Mouse (Mus musculus): ENCODE measurements around the gene Methig1.
A peak's percentile ranks its signal among the peaks of the same experiment; 100 is the strongest.
"Not testable (repeated sequence)": the region's sequence is repeated elsewhere in the genome, so short reads cannot be mapped to it uniquely, and the experiment has no call there.

Gene Methig1

DNA sequence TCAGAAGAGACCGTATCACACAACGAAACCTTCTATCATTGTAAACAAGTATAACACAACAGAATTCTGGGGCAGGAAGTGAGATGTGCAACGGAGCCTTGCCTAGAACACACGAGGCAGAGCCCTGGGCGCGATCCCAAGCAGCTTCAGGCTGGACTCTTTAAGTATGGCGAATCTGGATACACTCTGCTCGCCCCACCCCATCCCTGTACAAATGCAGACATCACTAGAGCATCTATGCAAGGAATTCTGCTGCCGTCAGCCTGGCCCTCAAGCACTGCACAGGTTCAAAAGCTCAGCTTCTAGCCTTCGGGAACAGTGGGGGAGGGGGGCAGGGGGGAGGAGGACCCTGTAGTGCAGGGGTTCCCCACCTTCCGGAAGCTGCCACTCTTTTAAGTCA lies 40.1 kb downstream of the Methig1 start:
- DNase-seq (ENCODE audit: low spot score in 2 of 2), result no peak

DNA sequence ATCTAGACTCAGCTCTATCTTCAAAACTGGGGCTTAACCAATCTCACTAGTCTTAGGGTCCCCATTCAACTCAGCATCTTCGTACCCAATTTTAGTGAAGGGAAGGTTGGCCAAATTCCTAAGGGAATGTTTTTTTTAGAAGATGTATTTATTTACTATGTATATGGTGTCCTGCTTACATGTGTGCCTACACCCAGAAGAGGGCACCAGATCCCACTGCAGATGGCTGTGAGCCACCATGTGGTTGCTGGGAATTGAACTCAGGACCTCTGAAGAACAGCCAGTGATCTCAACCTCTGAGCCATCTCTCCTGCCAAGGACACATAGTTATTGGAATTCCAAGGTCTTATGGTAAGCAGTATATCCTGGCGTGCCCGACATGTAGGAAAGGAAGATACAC lies 42.6 kb downstream of the Methig1 start:
- no peak for DNase-seq (ENCODE audit: low spot score in 2 of 2)

DNA sequence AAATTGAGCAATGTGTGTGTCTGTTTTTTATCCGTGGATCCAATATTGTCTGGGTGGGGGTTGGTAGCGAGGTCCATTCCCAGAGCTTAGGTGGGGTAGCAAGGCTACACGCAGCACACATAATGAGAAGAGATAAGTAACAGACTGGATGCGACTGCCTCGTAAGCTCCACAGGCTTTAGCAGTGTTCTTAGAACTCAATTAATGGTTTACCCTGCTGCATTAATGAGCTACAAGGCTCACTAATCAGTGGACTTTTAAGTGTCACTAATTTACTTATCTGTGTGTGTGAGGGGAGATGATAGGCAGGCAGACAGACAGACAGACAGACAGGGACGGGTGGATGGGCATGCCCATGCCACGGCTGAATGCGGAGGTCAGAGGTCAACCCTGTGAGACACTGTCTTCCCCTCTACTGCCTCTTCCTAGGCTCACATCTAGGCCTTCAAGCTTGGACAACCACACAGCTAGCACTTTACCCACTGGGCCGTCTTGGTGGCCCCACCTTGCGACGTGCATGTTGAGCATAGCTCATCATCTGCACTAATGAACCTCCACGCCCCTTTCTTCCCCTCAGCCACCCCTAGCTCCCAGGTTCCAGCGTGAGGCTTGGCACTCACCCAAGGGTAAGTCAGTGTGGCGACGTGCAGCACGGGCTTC lies 47.8 kb downstream of the Methig1 start:
- no peak for DNase-seq (ENCODE audit: low spot score in 2 of 2)

DNA sequence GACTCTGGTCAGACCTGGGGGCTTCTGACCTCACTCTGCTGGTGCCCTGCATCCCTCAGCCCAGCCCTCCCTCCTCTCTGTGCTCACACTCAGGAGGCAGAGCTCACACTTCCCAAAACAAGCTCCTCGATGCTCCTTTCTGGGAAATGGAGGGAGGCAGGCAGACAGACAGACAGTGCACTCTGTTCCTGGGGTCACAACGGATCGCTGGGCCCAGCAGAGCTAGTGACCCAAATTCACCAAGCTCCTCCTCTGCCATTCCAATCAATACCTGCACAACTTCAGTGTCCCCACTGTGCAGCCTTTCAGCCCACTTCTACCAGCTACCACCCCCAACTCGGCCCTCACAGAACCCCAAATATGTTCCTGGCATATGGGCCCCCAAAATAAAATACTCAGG lies 48.9 kb downstream of the Methig1 start:
- no peak for DNase-seq (ENCODE audit: low spot score in 2 of 2)

DNA sequence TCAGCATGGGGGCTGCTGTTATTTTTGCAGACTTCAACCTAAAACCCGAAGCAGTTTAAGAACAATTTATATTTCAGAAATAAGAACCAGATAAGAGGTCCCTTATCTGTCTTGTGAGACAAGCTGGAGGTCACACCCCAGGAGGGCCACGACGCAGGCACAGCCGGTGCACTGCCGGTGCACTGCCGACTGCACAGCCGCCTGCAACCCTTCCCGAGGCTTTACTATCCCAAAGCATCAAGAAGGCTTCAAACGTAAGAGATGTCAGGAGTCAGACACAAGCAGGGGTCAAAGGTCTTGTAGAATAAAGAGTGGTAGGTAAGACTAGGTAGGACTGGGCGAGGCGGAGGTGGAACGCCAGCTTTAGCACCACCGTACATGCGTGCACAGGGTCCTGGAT lies 49.4 kb downstream of the Methig1 start:
- DNase-seq (ENCODE audit: low spot score in 2 of 2), result no peak

DNA sequence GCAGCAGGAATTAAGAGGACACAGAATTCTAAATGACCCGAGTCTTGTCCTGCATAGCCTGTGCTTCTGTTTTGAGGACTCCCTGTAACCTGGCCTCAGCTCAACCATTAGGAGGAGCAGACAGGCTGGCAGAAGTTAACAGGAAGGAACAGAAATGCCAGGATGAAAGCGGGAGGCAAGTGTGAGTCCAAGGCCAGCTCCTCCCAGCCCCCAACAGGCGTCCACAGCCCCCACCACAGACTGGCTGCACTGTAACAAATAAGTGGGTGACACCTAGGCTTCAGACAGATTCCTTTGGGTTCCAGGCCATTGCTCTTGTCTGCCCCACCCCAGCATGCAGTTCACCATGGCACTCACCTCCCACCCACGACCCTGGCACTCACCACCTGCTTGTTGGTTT lies 49.8 kb downstream of the Methig1 start:
- no peak for DNase-seq (ENCODE audit: low spot score in 2 of 2)

DNA sequence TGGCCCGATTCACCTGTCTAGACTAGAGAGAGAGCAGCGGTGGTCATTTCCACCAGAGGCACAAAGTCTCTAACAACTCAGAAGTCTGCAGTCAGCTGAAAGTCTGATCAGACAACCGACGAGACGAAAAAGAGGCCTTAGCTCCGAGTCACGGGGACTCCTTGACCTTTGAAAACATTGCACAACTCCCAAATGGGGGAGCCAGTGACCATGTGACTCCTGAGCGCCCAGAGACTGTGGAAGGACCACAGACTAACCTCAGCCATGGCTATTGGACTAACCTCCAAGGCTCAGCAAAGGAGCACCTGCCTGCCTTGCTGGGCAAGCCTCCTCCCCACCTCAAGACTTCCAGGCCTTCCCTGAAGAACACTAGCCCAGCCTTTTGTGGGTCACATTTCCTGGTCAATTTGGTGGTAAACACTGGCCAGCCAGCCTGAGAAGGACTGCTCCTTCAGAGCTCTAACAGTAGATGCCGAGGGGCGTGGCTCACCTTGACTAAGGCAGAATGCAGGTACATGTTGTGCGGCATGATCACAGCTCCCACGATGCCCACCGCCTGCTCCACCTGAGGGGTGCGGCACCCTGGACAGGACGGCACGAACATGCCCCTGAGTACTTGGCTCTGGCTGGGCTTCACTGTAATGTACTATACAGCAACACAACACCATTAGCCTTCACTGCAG lies 50.5 kb downstream of the Methig1 start:
- no peak for DNase-seq (ENCODE audit: low spot score in 2 of 2)

DNA sequence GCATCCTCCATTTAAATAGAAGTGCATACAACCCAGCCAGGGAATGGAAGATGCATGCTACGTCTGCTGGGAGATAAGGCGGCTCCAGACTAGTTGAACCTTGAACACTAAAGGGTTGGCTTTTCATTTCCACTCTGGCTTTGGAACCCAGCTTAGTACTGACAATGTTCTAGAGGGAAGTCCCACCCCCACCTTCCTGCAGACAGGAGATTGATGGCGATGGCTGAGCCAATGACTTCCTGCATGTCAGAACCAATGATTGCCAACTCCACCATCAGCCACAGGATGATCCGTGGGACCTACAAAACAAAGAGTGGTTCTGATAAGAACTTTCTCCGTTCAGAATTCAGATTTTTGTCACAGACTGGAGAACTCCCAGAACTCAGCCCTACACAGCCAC lies 53.1 kb downstream of the Methig1 start:
- DNase-seq (ENCODE audit: low spot score in 2 of 2), result no peak

DNA sequence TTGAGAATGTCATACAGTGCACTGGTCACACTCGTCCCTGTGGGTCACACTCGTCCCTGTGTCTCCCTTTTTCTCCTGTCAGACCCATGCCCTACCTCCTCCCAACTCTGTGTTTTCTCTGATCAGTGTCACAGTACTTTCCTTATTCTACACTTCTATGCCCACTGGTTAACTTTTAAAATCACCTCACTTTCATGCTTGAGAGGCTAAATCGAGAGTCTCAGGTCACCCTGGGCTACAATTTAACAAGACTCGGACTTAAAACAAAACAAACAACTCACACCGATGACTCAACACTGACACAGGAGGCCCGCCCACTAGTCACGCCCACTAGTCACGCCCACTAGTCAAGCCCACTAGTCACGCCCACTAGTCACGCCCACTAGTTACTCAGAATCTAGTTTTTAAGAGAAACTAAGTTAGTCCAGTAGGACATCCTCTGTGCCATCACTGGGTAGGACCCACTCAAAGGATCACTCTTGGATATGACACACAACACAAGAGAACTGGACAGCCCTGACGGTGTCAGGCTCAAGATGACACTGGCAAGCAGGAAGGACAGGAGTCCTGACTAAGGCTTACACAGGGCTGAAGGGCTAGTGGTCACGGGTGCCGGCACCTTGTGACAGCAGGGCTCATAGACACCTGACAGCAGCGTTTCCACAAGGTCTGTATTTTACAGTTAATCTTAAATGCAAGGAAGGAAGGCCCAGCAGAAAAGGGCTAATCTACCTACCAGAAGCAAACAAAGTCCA lies 58.1 kb downstream of the Methig1 start:
- peak; percentile 48 to 57 for DNase-seq (ENCODE audit: low spot score in 2 of 2)

DNA sequence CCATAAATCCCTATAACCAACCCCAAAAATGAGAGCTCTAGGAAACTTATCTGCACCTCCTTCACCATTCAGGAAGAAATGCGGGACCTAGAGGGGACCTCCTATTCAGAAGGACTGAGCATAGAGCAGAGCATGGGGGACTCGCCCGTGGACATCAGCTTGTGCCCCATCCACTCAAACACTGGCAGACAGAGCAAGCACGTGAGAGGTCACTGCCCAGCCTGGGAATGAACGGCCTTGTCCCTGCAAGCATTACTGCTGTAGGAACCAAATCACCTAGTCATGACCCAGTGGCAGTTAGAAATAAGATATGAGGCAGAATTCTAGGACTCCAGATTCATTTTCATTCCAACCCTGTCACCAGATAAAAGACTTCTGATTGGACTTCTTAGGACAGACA lies 58.8 kb downstream of the Methig1 start:
- no peak for DNase-seq (ENCODE audit: low spot score in 2 of 2)

DNA sequence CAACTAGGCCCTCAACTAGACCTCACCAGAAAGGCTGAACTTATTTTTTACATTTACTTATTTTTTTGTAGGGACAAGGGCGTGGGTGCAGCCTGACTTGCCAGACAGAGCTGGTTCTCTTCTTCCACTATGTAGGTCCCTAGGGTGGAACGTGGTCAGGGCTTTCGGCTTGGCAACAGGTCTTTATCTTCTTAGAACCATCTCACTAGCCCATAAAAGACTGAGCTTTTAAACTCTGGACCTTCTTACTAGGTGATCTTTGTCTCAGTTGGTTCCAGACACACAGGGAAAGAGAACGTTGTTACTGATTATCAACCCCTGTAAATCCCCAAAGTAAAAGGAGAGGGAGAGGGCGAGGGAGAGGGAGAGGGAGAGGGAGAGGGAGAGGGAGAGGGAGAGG lies 60.4 kb downstream of the Methig1 start:
- no peak for DNase-seq (ENCODE audit: low spot score in 2 of 2)

DNA sequence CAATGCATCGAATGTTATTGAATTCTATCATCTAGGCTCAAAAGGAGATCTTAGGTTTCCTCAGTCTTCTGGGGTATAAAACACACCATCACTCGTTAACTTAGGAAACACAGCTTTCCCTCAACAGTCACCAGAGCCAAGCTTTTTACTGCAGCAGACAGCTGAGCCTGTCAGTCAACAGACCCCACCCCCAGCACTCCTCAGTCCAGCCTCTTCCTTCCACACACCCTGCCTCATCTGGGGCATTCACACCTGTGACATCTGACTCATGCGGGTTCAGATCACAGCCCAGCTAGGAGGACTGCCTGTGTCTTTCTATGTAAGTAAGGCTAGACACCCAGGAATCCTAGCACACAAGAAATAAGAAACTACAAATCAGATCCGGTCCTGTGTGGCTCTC lies 61.1 kb downstream of the Methig1 start:
- no peak for DNase-seq (ENCODE audit: low spot score in 2 of 2)

DNA sequence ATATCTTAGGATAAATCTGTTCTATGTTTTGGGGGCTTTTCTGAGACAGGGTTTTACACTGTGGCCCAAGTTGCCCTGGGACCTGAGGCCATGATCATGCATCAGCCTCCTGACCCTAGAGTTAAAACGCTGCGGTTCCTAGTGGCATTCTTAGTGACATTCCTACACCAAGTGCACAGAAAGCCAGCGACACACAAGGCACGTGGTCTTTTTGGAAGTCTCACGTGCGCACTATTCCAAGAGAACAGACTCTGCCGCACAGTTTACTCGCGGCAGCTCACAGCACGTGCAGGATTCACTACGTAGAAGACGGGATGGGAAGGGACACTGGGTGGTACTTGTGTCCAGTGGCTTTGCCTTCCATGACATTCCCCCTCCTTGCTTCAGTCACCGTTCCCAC lies 62.0 kb downstream of the Methig1 start:
- DNase-seq (ENCODE audit: low spot score in 2 of 2), result no peak

DNA sequence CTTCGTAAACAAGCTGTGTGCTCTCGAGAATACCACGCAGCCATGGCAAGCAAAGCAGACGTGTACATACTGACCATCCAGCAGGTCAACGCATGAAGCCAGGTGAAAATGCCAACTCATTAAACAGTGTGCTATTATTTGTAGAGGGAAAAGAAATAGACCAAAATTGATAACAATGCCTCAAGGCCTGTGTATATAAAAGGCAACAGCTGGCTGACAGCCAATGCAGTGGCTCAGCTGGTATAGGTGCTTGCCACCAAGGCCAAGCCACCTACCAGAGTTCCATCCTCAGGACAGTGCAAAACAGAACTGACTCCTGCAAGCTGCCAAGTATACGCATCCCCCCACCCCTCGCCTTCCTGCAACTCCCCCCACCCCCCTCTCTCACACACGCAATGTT lies 62.7 kb downstream of the Methig1 start:
- DNase-seq (ENCODE audit: low spot score in 2 of 2), result peak in 1 of 2 experiments; percentile 28

DNA sequence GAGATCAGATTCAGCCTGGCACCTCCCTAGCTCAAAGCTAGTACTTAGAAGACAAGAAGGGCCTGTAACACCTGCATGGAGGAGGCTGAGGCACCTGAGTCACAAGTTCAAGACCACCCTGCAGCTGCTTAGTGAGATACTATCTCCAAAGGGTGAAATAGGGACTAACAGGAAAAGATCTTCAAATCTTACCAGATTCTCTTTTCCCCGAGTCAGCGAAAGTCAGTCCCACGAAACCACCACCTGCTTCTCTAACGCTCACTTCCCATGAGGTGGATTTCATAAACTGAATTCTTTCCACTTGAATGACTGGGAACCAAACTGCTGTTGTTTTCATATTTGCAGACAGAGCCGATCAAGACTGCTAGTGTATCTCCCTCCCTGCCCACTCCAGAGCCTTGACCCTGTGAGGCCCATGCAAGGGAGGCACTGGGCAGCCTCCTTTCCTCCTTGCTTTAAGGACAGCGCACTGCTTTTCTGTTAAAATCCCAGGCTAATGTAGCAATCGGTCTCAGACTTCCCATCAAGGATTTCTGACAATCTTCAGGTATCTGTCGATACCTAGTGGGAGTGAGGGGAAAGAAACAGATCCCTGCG lies 65.0 kb downstream of the Methig1 start:
- no peak for DNase-seq (ENCODE audit: low spot score in 2 of 2)

DNA sequence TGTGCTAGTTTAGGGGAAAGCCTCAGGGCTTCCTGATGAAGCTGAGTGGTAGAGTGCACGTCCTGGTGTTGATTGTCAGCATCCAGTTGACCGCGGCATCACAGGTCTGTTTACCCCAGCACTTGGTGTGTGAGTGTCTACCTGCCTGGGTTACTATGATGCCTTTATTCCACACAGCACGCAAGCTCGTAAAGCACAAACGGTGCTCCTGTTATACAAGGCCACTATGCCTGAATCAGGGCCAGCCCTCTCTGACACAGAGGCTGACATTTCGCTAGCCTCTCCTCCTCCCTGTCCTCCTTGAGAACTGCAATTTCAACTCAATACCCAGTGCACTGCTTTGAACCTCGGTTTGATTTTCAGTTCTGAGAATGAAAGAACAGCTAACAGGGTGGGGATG lies 66.4 kb downstream of the Methig1 start:
- DNase-seq (ENCODE audit: low spot score in 2 of 2), result no peak

DNA sequence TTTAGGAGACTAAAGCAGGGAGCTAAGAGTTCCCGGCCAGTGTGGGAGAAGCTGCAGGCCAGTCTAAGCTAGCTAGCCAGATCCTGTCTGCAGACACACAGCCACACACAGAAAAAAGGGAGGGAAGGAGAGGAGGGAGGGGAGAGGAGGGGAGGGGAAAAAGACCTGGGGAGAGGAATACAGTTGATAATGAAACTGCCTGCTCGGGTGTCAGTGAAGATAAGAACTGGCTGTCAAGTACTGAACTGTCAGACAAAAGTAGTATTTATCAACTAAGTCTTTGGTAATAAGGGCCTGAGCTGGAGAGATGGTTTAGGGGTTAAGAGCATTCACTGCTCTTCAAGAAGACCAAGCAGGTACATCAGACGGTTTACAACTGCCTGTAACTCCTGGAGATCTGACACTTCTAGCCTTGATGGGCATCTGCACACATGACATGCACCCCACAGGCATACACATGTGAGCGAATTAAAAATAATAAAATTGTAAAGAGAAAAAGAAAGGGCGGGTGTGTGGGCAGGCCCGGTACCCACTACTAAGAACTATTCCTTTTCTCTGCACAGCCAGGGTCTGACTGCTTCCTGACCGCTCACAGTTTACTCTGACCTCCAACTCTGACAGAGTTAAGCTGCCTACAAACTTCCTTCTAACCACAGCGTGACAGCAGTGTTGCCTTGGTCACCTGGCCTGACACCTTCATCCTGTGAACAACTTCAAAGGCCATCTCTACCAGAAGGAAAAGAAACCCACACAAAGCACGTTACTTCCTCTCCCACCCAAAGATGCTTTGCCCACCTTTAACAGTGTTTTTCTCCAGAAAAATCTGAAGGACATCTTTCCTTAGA lies 67.2 kb downstream of the Methig1 start:
- no peak for DNase-seq (ENCODE audit: low spot score in 2 of 2)

DNA sequence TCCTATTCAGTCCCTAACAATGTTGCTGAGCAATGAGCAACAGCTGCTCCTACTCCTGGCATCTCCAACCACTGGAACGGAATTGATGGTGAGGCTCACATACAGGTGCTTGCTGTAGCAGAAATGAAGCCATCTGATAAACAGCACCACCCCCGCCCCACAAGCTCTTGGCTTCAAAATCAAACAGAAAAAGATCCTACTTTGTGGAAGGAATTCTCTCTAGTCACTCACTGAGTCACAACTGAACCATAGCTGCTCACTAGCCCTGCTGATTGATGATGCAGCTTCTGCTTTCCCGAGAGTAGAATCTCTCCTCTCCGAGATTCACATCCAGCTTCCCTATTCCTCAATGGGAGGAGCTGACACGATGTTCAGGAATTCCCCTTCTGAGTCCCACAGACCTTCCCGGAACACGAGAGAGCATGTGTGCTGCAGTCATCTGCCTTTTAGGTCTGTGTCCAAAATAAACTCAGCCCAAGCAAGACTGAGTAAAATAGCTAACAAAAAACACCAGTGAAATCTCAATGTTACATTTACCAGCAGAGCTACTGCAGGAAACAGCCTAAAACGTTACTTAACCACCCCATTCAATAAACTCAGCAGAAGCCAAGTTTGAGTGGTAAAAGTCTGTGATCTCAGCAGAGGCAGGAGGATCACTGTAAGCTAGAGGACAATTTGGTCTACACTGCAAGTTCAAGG lies 68.3 kb downstream of the Methig1 start:
- no peak for DNase-seq (ENCODE audit: low spot score in 2 of 2)

DNA sequence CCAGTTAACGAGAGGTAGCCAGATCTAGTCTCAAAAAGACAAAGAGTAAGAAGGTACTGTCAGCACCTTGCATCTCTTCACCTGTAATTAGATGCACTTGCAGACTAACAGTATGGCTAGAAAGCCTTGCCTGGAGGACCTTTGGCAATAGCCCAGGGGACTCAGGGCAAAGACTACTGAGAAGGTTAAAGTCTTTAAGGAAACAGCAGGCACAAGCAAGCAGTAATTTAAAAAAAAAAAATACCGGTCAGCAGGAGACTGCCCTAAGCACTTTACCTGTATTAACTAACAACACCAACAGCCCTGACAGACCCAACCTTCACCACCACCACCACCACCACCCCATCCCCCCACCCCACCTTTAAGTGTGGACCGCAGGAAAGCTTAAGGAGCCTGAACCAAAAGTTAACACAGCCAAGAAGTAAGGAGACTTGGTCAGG lies 68.8 kb downstream of the Methig1 start, which contains the start of gene Gm5475:
Gm5475 (plus strand) TSS at position 390 of the 440 bp plus-strand sequence.
- DNase-seq (ENCODE audit: low spot score in 2 of 2), result not testable (repeated sequence)

DNA sequence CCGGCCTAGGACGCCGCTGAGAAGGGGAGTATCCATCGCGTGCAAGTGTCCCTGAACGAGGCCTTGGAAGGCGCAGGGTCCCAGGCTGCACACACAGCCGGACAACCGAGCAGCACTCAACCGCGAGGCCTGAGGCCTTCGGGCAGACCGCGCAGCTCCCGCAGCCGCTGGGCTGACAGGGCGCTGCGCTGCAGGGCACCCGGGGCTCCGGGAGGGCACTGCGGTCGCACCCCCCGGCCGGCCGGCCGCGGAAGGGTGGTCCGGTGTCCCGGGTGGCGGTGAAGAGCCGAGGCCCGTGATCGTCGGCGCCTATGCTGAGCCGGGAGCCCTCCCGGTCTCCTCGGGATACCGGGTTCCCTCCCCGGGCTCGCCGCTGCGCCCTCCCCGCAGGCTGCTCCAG lies 69.5 kb downstream of the Methig1 start:
- DNase-seq (ENCODE audit: low spot score in 2 of 2), result no peak

All from urinary bladder, adult 18-20 months (tissue).